Mouse (Mus musculus): ENCODE data around the gene Pcmt1.
"Not testable (repeated sequence)": the region's sequence is repeated elsewhere in the genome, so short reads cannot be mapped to it uniquely, and the experiment has no call there.

The Pcmt1 gene

GRCm38 (mm10) chr10:7645911-7646310, 35.0 kb downstream of the Pcmt1 start:
- in situ Hi-C loops (cut with MseI, MboI): no loop called here

GRCm38 (mm10) chr10:7640366-7640765, 40.6 kb downstream of the Pcmt1 start:
- in situ Hi-C loops (cut with MseI, MboI): no loop called here

DNA sequence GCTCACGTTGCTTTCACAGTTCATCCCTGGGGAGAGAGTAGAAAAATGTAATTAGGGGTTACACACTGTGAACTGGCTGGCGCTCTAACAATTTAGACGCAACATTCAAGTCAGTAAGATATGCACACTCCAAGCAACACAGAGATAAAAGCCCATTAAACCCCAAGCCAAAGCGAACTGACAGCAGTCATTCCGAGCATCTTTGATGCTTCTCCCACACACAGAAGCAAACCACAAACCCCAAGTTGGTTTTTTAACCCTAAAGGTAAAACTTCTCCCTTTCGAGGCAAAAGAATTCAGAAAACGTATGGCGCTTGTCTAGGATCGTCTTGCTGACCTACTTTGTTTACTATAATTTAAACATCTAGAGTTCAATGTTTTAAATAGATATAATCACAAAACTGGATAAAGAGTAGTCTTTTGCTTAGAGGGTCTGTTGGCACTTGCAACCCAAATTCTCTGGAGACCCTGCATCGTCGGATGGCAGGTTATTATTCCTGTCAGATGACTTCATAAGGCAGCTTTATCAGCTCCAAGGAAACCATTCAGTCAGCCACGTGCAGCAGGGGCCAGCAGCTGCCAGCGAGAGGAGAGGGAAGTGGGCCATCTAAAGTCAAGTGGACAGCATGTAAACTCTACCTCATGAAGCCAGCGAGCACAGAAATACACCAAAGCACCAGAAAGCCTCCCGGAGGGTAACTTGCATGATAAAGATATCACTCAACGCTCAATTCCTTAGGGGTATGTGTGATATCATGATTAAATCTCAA, 49.8 kb downstream of the Pcmt1 start:
- in situ Hi-C loops (cut with MseI, MboI): no loop called here

DNA sequence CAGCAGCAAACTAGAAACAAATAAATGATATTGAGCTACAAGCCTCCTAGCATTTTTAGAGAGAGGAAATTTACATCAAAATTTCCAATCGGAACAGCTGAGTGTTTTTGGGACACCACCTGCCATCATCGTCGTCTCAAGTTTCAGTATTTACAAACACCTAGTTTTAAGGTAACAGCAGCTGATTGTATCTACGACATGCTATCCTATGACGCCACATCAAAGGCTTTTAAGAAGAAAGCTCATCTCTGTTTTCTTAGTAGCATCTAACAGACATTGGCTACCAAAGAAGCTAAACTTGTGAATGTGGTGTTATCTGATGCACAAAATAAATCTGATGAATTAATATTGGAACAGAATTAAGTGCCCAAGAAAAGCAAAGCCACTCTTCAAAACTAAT, 50.6 kb downstream of the Pcmt1 start:
- in situ Hi-C loops (cut with MseI, MboI): no loop called here

DNA sequence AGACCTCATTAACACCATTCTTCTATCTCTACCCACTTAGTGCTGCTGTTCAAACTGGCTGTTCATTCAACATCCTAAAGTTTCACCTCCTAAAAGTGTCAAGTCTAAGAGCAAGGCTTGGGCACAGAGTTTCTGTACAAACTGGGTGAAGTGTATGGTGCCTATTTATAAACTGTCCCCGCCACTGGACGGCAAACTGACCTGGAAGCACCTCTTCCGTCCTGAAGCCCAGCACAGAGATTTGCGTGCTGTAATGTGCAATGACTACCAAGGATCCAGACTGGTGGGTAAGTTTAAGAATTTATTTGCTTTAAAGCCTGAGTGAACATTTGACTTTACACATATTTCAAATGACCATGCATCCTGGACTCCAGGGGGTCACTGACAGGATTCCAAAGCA, 51.8 kb downstream of the Pcmt1 start:
- in situ Hi-C loops (cut with MseI, MboI): no loop called here

- in situ Hi-C loops (cut with MseI, MboI): no loop called here
Measured at GRCm38 (mm10) chr10:7623861-7624518, 56.9 kb downstream of the Pcmt1 start.

- in situ Hi-C loops (cut with MseI, MboI): no loop called here
Measured at GRCm38 (mm10) chr10:7622378-7622777, 58.6 kb downstream of the Pcmt1 start.

DNA sequence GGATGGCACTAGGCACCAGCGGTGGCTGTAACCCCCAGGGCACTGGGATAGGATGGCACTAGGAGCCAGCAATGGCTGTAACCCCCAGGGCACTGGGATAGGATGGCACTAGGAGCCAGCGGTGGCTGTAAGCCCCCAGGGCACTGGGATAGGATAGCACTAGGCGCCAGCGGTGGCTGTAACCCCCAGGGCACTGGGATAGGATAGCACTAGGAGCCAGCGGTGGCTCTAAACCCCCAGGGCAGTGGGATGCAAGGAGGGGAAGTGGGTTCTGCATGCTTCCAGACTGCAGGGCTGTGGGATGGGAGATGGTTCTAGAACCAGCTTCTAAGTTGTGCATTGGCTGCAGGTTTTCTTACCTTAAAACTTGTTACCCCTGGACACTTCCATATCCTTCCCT, 60.2 kb downstream of the Pcmt1 start:
- in situ Hi-C loops (cut with MseI, MboI): no loop called here

- in situ Hi-C loops (cut with MseI, MboI): no loop called here
Measured at GRCm38 (mm10) chr10:7619821-7620241, 61.1 kb downstream of the Pcmt1 start.

DNA sequence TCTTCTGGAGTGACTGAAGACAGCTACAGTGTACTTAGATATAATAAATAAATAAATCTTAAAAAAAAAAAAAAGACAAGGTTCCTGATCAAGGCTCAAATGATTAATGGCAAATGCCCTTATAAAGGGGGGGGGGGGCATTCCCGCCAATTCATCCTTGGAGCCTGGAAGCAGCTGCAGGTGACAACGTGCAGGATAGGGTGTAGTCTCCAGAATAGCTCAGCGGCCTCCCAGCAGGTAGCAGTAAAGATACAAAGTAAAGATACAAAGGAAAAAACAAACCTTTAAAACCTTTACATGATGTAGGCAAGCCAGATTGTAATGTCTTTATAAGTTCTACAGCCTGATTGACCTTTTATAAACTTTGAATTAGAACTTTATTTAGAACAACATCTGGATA, 63.4 kb downstream of the Pcmt1 start:
- in situ Hi-C loops (cut with MseI, MboI): not testable (repeated sequence)

GRCm38 (mm10) chr10:7617146-7617545, 63.8 kb downstream of the Pcmt1 start:
- in situ Hi-C loops (cut with MseI, MboI): not testable (repeated sequence)

DNA sequence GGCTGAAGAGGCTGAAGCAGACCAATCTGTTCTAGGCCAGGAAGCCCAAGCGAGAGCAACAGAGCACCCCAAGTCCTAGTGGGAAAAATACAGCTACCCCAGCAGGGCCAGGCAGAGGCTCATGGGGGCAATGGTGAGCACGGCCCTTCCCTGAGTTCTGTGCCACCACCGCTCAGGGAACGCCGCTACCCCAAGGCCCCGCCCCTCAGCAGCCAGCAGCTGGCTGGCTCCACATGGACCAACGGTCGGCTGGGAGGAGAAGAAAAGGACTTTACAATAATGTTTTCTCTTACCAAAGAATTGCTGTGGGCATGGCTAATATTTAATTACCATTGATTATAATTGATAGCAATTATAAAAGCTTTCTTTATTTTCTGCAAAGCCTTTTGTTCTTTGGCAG, 66.1 kb downstream of the Pcmt1 start:
- in situ Hi-C loops (cut with MseI, MboI): no loop called here

GRCm38 (mm10) chr10:7612210-7612609, 68.7 kb downstream of the Pcmt1 start:
- in situ Hi-C loops (cut with MseI, MboI): not testable (repeated sequence)

DNA sequence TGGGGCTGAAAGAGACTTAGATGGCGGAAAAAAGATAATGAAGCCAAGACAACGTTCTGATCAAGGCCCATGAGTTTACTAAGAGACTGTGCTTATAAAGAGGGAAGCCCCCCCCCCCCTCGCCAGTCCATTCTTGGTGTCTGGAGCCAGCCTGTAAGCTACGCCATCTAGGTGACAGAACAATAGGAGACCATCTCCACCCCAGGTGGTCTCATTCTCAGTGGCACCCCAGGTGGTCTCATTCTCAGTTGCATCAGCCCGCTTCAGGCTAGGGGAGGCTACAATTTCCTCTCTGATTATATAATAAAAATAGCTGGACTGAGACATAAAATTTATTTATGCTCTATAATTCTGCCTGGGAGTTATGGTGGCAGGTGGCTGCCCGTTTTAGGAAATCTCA, 69.3 kb downstream of the Pcmt1 start:
- in situ Hi-C loops (cut with MseI, MboI): no loop called here

- in situ Hi-C loops (cut with MseI, MboI): no loop called here
Measured at GRCm38 (mm10) chr10:7608611-7609010, 72.3 kb downstream of the Pcmt1 start.

- in situ Hi-C loops (cut with MseI, MboI): no loop called here
Measured at GRCm38 (mm10) chr10:7606437-7606836, 74.5 kb downstream of the Pcmt1 start.

- in situ Hi-C loops (cut with MseI, MboI): no loop called here
Measured at GRCm38 (mm10) chr10:7605168-7605567, 75.8 kb downstream of the Pcmt1 start.

- in situ Hi-C loops (cut with MseI, MboI): no loop called here
Measured at GRCm38 (mm10) chr10:7600647-7601046, 80.3 kb downstream of the Pcmt1 start.

DNA sequence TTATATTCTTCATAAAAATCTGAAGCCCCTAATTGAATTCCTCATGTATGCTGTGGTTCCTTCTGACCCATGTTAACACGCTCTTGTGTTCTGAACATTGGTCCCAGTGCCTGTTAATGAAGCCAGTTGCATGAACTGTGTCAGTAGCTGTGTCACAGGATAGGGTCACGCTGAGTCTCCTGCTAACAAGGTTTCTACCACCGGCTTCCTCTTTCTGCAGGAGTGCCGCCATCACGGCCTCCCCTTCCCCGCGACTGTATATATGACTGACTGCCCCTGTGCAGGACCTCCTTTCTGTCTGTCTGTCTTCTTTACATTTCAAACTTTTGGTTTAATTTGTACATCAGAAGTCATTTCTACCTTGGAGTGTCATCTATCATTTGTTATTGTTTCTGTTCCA, 82.8 kb downstream of the Pcmt1 start:
- in situ Hi-C loops (cut with MseI, MboI): no loop called here

- in situ Hi-C loops (cut with MseI, MboI): no loop called here
Measured at GRCm38 (mm10) chr10:7596251-7596650, 84.7 kb downstream of the Pcmt1 start.

- in situ Hi-C loops (cut with MseI, MboI): no loop called here
Measured at GRCm38 (mm10) chr10:7594797-7595196, 86.1 kb downstream of the Pcmt1 start.

DNA sequence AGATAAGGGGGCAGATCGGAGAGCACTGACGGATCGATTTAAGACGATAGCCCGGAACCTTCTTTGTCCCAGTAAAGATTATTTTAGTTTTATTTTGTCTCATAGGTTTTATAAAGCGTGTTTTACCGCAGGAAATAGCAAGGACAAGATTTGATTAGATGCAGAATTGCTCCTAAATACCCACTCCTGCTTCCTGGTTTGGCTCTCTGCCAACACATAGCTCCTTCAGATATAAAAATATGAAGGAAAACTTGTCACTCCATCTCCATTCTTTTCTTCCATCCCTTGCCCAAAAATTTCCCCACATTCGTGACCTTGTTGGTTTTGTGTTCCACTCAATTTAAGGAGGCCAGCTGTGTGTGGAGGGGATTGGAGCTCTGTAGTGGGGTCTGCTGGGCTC, 90.1 kb downstream of the Pcmt1 start:
- in situ Hi-C loops (cut with MseI, MboI): no loop called here

GRCm38 (mm10) chr10:7590234-7590689, 90.7 kb downstream of the Pcmt1 start:
- in situ Hi-C loops (cut with MseI, MboI): no loop called here
